Mouse (Mus musculus): Measurements from ENCODE around the gene Il34. TPM values are rescaled to one million over a fixed set of nuclear protein-coding genes. Genes with fewer than 3 reads are reported as not detected.
"Not testable (repeated sequence)": the region's sequence is repeated elsewhere in the genome, so short reads cannot be mapped to it uniquely, and the experiment has no call there.

The Il34 gene
- polyA plus RNA-seq, 1 experiment: 3.6 TPM

DNA sequence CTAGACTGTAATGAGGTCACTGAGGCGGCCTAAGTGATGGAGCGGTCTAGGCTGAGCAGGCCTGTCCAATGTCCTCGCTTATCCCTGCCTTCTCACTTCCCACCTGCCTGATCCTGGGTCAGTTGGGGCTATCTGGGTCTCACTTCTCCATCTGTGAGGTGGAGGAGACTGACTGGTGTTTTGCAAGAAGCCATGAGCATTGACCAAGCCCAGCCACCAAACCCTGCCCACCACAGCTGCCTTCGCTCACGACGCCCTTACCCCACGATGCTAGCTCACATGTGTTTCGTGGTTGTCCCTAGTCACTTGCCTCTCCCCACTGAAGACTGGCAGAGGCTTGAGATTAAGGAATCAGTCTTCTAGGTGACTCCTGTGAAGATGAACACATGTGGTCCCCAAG is 8.6 kb downstream of the Il34 start:
- H3K27ac ChIP-seq (replicated peaks; ENCODE audit: low read depth, low read length): no peak overlapping the region
- H3K4me3 ChIP-seq (ENCODE audit: insufficient read depth, low read depth, low read length): no peak overlapping the region
- peaks cover 21% of the 10 kb centered on the region for H3K4me1 ChIP-seq (ENCODE audit: control insufficient read depth, insufficient read depth, insufficient read length, low read length)

DNA sequence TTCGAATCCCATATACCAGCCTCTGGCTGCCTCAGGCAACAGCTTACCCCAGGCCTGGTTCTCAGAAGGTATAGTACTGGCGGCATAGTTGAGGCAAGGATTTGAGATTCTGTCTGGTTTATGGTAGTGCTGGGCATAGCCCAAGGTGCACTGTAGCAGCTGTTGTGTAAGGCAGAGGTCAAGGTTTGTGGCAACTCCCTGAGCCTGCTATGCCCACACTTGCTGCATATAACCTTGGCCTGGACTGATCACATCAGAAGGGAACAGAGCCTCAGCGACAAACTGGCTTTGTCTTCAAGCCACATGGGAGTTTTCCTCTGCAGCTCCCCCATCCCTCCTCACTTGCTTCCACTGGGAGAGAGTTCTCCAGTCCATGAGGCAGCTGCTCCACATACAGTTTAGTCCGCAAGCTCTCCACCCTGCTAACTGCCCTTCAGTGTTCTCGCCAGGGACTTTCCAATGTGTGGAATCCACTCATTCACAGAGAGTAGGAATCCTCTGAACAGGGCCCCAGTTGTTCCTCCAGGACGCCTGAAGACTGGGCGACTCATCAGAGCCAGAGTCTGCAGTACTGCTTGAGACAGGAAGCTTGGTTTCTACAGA is 11.3 kb downstream of the Il34 start:
- H3K4me1 ChIP-seq (ENCODE audit: control insufficient read depth, insufficient read depth, insufficient read length, low read length): peaks cover 17% of the 10 kb centered on the region
- peak overlapping the region; percentile 15; the same call in 1 of the 2 replicates for H3K27ac ChIP-seq (replicated peaks; ENCODE audit: low read depth, low read length)

DNA sequence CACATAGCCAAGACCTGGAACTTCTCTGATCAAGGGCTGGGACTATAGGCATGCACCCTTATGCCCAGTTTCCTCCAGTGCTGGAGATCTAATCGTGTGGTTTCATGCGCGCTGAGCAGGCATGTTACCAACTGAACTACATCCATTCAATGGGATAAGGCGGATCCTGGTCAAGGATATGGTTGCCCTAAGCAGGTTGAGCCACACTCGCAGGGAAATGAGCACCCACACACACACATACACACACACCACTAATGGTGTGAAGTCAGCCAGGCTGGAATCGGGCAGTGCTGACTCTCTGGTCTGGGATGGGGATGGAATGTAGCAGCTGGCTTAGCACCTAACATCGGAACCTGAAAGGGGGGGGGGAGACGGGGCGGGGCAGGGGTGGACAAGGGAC is 11.8 kb downstream of the Il34 start:
- Histone ChIP-seq H3K4me1 (ENCODE audit: control insufficient read depth, insufficient read depth, insufficient read length, low read length) (peaks cover 22% of the 10 kb centered on the region), H3K27ac (replicated peaks; ENCODE audit: low read depth, low read length) (no peak overlapping the region), H3K4me3 (ENCODE audit: insufficient read depth, low read depth, low read length) (no peak overlapping the region)

More for the DNA sequence above, 11.3 kb downstream of the Il34 start:
- no peak overlapping the region for H3K4me3 ChIP-seq (ENCODE audit: insufficient read depth, low read depth, low read length)

DNA sequence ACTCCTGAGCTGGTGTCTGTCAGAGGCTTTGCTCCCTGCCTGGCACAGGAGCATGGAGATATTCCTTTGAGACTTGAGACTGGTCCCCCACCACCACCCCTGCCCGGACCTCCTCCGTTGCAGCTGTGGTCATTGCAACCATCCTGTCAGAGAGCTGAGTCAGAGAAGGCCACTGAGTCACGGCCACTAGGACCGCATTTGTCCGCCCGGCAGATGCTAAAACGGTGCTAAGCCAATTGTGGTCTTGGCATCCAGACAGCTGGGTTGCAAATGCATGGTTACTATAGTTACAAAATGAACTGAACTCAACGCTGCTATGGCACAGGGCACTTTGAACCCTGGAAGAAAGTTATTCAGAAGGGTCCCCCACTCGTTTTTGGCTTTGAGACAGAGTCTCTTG is 12.2 kb downstream of the Il34 start:
- Histone ChIP-seq H3K27ac (replicated peaks; ENCODE audit: low read depth, low read length) (no peak overlapping the region), H3K4me3 (ENCODE audit: insufficient read depth, low read depth, low read length) (no peak overlapping the region), H3K4me1 (ENCODE audit: control insufficient read depth, insufficient read depth, insufficient read length, low read length) (peaks cover 22% of the 10 kb centered on the region)

DNA sequence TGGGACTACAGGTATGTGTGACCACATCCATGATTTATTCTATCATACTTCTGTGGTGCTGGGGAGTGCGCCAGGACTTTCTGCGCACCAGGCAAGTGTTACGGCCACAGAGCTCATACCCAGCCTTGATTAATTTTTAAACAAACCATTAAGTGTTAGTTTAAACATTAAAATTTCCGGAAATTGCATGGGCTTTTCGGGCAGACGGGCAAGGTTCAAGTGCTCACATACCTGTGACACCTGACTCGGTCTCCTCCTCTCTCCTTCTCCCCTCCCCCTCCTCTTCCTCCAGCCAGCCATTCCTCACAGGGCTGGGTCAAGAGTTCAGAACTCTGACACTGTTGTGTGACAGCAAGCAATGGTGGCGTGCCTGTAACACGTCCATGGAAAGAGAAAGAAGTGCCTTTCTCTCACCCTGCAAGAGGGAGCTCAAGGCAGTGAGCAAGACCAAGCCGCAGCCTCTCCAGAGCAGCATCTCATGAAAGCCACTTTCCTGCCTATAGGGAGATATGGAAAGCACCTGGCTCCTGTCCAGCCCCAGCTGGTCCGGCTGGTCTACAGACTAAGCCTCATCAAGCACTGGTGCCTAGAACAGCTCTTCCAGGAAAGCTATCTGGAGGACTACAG is 13.0 kb downstream of the Il34 start:
- Histone ChIP-seq H3K4me3 (ENCODE audit: insufficient read depth, low read depth, low read length) (no peak overlapping the region), H3K4me1 (ENCODE audit: control insufficient read depth, insufficient read depth, insufficient read length, low read length) (peaks cover 22% of the 10 kb centered on the region), H3K27ac (replicated peaks; ENCODE audit: low read depth, low read length) (no peak overlapping the region)

DNA sequence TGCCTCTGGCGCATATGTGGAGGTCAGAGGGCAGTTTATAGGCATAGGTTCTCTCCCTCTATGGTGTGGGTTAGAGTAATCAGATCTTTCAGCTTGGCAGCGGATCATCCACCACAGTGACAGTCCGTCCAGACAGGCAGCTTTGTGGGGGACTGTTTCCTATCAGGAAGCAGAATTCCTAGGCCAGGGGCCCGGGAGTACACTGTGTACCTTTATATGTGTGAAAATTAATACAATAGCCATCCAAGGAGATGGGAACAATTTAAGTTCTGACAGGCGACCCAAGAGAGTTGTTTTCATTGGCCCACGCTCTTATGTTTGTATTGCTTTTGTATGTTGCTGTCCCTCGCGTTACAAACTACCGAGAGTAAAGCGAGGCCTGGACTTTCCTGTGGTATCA is 14.6 kb downstream of the Il34 start:
- Histone ChIP-seq H3K4me3 (ENCODE audit: insufficient read depth, low read depth, low read length) (no peak overlapping the region), H3K4me1 (ENCODE audit: control insufficient read depth, insufficient read depth, insufficient read length, low read length) (peaks cover 22% of the 10 kb centered on the region), H3K27ac (replicated peaks; ENCODE audit: low read depth, low read length) (no peak overlapping the region)

DNA sequence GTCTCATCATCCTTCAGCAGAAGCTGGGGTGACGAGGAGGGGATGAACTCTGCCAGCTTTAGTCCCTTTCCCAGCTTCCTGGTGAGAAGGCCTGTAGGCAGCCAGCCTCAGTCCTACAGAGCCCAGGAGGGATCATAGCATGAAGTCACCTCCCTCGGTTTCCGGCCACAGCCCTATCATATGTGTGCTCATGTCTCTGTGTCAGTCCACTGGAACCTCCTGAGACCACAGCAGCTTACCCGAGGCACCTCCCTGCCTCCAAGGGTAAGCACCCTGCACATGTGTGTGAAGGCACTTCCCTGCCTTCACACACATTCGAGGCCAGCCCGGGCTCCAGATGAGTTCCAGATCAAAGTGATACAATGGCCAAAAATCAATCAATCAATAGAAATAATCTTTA is 15.5 kb downstream of the Il34 start:
- H3K4me1 ChIP-seq (ENCODE audit: control insufficient read depth, insufficient read depth, insufficient read length, low read length): peaks cover 22% of the 10 kb centered on the region
- 0 out of 2 replicates have a peak overlapping the region, but pooled peaks have one; percentile 26 for H3K27ac ChIP-seq (replicated peaks; ENCODE audit: low read depth, low read length)
- H3K4me3 ChIP-seq (ENCODE audit: insufficient read depth, low read depth, low read length): no peak overlapping the region

DNA sequence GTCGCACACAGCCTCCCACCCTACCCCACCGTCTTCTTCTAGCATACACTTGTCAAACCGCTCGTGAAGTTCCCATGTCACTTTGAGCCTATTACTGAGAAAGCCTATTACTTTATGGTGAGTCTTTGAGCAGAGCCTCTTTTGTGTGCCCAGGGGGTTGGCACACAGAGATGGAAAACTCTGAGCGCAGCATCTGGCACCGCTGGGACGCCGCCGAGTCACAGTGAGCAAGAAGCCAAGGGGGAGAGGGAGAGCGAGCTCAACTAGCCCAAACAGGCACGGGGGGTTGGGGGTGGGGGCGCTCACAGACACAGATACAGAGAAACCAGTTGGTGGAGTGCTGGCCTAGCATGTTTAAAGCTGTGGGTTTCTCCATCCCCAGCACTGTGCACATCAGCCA is 16.2 kb downstream of the Il34 start:
- Histone ChIP-seq H3K4me1 (ENCODE audit: control insufficient read depth, insufficient read depth, insufficient read length, low read length) (peaks cover 20% of the 10 kb centered on the region), H3K4me3 (ENCODE audit: insufficient read depth, low read depth, low read length) (no peak overlapping the region), H3K27ac (replicated peaks; ENCODE audit: low read depth, low read length) (peak overlapping the region; percentile 26; the same call in 1 of the 2 replicates)

DNA sequence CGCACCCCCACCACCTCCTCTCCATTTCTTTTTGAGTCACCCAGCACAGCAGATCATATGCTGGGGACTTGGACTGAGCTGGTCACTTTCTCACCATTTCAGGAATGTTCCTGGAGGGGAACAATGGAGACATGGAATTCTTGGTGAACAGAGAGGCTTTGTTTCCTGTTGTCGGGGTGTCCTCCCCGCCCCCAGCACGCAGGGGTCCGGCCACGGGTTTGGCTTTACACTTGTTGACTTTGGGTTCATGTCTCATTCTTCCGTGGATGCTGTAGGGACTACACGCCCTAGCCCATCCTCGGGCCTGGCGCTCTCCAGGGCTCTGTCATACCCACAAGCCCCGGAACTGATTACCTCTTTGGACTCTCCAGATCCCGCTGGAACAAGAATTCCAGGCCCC is 16.7 kb downstream of the Il34 start:
- Histone ChIP-seq H3K4me1 (ENCODE audit: control insufficient read depth, insufficient read depth, insufficient read length, low read length) (peaks cover 14% of the 10 kb centered on the region), H3K4me3 (ENCODE audit: insufficient read depth, low read depth, low read length) (no peak overlapping the region), H3K27ac (replicated peaks; ENCODE audit: low read depth, low read length) (no peak overlapping the region)

DNA sequence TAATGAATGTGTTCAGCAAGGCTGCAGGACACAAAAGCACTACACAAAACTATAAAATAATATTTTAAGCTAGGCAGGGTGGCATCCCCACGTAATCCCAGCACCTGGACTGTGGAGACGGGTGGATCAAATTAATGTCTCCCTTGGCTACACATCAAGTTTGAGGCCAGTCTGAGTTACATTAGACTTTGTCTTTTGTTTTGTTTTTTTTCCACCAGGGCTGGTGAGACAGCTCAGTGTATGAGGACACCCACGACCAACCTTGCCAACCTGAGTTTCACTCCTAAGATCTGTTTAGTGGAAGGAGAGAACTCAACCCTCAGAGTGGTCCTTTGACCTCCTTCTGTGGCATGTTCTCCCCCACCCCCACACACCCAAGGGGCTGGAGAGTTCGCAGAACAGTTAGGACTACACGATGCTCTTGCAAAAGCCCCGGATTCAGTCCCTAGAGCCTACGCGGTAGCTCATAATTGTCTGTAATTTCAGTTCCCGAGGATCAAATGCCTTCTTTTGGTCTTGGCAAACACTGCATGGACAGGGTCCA is 18.2 kb downstream of the Il34 start:
- Histone ChIP-seq H3K27ac (replicated peaks; ENCODE audit: low read depth, low read length) (peak overlapping the region; percentile 38; the same call in 1 of the 2 replicates), H3K4me3 (ENCODE audit: insufficient read depth, low read depth, low read length) (no peak overlapping the region), H3K4me1 (ENCODE audit: control insufficient read depth, insufficient read depth, insufficient read length, low read length) (peaks cover 9% of the 10 kb centered on the region)

DNA sequence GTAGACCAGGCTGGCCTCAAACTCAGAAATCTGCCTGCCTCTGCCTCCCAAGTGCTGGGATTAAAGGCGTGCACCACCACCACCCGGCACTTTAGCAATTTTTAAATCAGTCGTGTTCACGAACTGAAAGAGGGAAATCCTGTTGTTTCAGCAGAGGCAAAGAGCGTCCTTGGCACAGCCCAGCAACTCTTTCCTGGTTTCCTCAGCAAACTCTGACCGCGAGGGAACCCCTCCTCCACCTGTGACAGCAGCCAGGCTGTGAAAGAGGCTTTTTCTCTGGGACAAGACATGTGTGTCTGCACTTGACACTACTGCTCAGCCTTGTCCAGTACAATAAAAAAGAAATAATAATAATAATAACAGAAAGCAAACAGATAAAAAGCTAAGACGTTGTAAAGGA is 18.8 kb downstream of the Il34 start:
- H3K27ac ChIP-seq (replicated peaks; ENCODE audit: low read depth, low read length): no peak overlapping the region
- H3K4me3 ChIP-seq (ENCODE audit: insufficient read depth, low read depth, low read length): no peak overlapping the region
- H3K4me1 ChIP-seq (ENCODE audit: control insufficient read depth, insufficient read depth, insufficient read length, low read length): peaks cover 9% of the 10 kb centered on the region

DNA sequence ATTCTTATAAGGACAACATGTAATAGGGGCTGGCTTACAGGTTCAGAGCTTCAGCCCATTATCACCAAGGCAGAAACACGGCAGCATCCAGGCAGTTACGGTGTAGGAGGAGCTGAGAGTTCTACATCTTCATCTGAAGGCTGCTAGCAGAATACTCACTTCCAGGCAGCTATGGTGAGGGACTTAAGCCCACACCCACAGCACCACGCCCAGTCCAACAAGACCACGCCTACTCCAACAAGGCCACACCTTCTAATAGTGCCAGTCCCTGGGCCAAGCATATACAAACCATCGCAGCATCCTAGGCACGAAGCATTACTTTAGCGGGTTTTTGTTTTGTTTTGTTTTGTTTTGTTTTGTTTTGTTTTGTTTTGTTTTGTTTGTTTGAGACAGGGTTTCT is 19.2 kb downstream of the Il34 start:
- not testable (repeated sequence) for H3K27ac ChIP-seq (replicated peaks; ENCODE audit: low read depth, low read length); H3K4me3 ChIP-seq (ENCODE audit: insufficient read depth, low read depth, low read length); H3K4me1 ChIP-seq (ENCODE audit: control insufficient read depth, insufficient read depth, insufficient read length, low read length)

DNA sequence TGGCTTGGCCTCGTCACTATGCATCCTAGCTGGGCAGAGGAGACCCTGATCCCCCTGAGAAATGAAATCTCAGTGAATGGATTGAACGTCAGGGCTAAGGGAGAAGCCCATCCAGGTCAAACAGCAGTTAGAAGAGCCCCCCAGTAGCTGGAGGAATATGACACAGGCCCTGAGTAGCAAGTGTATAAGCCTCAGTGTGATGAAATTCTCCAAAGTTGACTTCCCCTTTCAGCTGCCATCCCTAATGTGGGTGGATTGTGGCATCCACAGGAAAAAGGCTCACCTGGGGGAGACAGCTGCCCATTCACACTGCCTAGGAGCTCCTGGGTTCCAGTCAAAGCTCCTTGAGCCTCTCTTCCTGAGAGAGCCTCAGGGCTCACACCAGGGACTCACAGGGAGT is 20.4 kb downstream of the Il34 start:
- Histone ChIP-seq H3K27ac (replicated peaks; ENCODE audit: low read depth, low read length) (no peak overlapping the region), H3K4me1 (ENCODE audit: control insufficient read depth, insufficient read depth, insufficient read length, low read length) (peaks cover 9% of the 10 kb centered on the region), H3K4me3 (ENCODE audit: insufficient read depth, low read depth, low read length) (no peak overlapping the region)

DNA sequence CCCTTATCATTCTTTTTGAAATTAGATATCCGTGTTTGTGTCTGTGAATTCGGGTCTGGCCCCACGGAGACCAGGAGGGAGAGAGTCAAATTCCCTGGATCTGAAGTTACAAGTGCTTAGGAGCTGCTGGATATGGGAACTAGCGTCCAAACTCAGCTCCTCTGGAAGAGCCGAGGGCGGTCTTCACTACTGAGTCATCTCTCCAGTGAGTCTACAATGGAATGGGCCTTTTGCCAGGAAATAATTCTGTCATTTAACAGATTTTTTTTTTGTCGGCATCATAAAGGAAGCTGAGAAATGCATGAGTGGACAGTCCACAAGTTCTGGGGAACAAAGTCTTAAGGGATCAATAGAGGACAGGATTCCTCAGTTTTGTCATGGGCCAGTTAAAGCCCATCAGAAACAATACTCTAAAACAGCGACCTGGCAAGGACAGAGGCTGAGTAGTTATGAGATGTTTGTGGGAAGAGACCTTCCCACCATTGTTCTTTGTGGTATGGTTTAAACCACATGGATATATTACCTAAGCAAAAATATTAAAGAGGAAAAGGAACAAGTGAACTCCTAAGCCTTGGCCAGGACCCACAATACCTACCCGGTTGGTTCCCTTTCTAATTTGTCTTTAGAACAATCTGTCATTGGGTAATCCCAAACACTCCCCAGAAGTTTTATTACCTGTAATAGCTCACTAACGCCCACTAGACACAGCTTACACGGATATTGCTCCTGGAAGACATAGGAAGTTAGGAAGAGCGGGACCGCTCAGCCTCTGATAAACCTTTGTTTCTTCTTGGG is 25.6 kb downstream of the Il34 start:
- no peak overlapping the region for H3K4me3 ChIP-seq (ENCODE audit: insufficient read depth, low read depth, low read length)
- H3K4me1 ChIP-seq (ENCODE audit: control insufficient read depth, insufficient read depth, insufficient read length, low read length): no peaks in the 10 kb centered on the region
- H3K27ac ChIP-seq (replicated peaks; ENCODE audit: low read depth, low read length): no peak overlapping the region

DNA sequence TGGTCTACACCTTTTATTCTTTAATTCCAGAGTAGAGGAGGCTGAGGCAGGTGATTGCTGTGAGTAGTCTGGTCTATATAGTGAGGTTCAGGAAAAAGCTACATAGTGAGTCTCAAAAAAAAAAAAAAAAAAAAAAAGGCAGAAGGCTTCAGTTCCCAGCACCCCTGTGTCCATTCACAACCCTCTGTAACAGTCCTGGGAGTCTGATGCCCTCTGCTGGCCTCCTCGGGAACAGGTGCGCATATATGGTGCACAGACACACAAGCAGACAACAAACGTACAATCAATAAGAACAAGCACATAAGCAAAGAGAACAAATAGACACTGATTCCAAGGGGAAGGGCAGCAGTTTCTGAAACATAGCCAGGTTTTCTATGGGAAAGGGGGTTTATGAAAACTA is 29.4 kb downstream of the Il34 start:
- Histone ChIP-seq H3K4me3 (ENCODE audit: insufficient read depth, low read depth, low read length) (no peak overlapping the region), H3K4me1 (ENCODE audit: control insufficient read depth, insufficient read depth, insufficient read length, low read length) (0 out of 2 replicates have a peak, but pooled peaks cover 2% of the 10 kb centered on the region), H3K27ac (replicated peaks; ENCODE audit: low read depth, low read length) (no peak overlapping the region)

All from brown adipose tissue, adult 24 weeks (tissue).